ENCODE assay signal across 7 mouse cellular contexts in genomic region chr2:24574616-24575015, GRCm38 (mm10).
A peak's percentile ranks its signal among the peaks of the same experiment; 100 is the strongest.
DNase-seq lines count a peak whose midpoint lies in the region; ATAC-seq lines count a peak whose summit lies in the region.

No protein-coding gene starts in this region.

- ATAC-seq in midbrain, embryonic 11.5 days (ENCODE audit: low FRiP score): no peak
- no peak for ATAC-seq in midbrain, embryonic 13.5 days

- H3K4me2 ChIP-seq in midbrain, embryonic 11.5 days: no peak overlapping the region
- no peak overlapping the region for H3K4me2 ChIP-seq in midbrain, embryonic 13.5 days (replicated peaks)

- H3K9ac ChIP-seq in midbrain, embryonic 11.5 days (ENCODE audit: low read length): no peak overlapping the region
- no peak overlapping the region for H3K9ac ChIP-seq in midbrain, embryonic 13.5 days (replicated peaks)

- intact Hi-C loops in heart, postnatal 14 days (cut with DNase I): loop anchor here (1.0 kb wide), 1 partner anchor 181 kb away; no protein-coding TSS in a partner anchor
- intact Hi-C loops in left cerebral cortex, postnatal 10 days (cut with DNase I): loop anchor here (2.0 kb wide), 1 partner anchor 180 kb away; no protein-coding TSS in a partner anchor

- no peaks in the 10 kb centered on the region for H3K4me1 ChIP-seq in midbrain, embryonic 11.5 days (ENCODE audit: control insufficient read depth, insufficient read depth, low read length)
- H3K4me1 ChIP-seq in midbrain, embryonic 13.5 days (replicated peaks): no peaks in the 10 kb centered on the region

- WGBS in midbrain, embryonic 11.5 days: 22% methylated on average over 3 of the region's 3 CpGs
- WGBS in midbrain, embryonic 13.5 days: 17% methylated on average over 3 of the region's 3 CpGs

- no peaks in the 10 kb centered on the region for H3K36me3 ChIP-seq in midbrain, embryonic 11.5 days (ENCODE audit: control insufficient read depth, insufficient read depth, low read length)
- no peaks in the 10 kb centered on the region for H3K36me3 ChIP-seq in midbrain, embryonic 13.5 days

- no peaks in the 10 kb centered on the region for H3K27me3 ChIP-seq in midbrain, embryonic 11.5 days (ENCODE audit: control insufficient read depth, insufficient read depth, low read length)
- no peaks in the 10 kb centered on the region; the same call in 1 of the 2 replicates for H3K27me3 ChIP-seq in midbrain, embryonic 13.5 days

- H3K9me3 ChIP-seq in midbrain, embryonic 11.5 days (ENCODE audit: control insufficient read depth, low read length): no peaks in the 10 kb centered on the region
- H3K9me3 ChIP-seq in midbrain, embryonic 13.5 days: no peaks in the 10 kb centered on the region

- peak; percentile 89 for DNase-seq in midbrain, embryonic 11.5 days (ENCODE audit: low spot score, missing footprints)
- peak; percentile 35 for DNase-seq in T-cell, adult 2 months (ENCODE audit: low spot score)
- peak; percentile 78 to 83 for DNase-seq in cerebellum, postnatal 10 days
- peak; percentile 53 to 75 for DNase-seq in heart, postnatal 14 days
- DNase-seq in left cerebral cortex, postnatal 10 days (ENCODE audit: extremely low spot score in 1 of 2, low spot score in 2 of 2): peak; percentile 40 to 64
- DNase-seq in right cerebral cortex, adult 18-20 months: peak; percentile 60

- H3K27ac ChIP-seq in midbrain, embryonic 11.5 days (ENCODE audit: low read depth, low read length): no peak overlapping the region
- H3K27ac ChIP-seq in midbrain, embryonic 13.5 days: no peak overlapping the region

- no peak overlapping the region for H3K4me3 ChIP-seq in midbrain, embryonic 11.5 days (ENCODE audit: low read depth, low read length)
- H3K4me3 ChIP-seq in midbrain, embryonic 13.5 days (replicated peaks): no peak overlapping the region

Comparison
In these comparisons a context has a peak if more than half of its experiments do, and no peak if none do; other contexts are left out.
1. DNase-seq: peak in every context shown above with its lines; median percentile 89 in midbrain, embryonic 11.5 days; 80 in cerebellum, postnatal 10 days; 64 in heart, postnatal 14 days; 60 in right cerebral cortex, adult 18-20 months; 52 in left cerebral cortex, postnatal 10 days; 35 in T-cell, adult 2 months.